Mouse (Mus musculus) E14TG2a.4 (cell line): ENCODE results near the gene Tbc1d4.

Experiments
- CTCF ChIP-seq: conservative IDR thresholded peaks from 2 replicates; pipeline ENCODE4 v1.5.1; 2014; ENCODE audit warnings: low read length
- NANOG ChIP-seq: IDR thresholded peaks from 2 replicates; pipeline ENCODE4 v1.6.1; 2014; ENCODE audit warnings: borderline replicate concordance, low read length, mixed read lengths
- POU5F1 ChIP-seq: IDR thresholded peaks from 2 replicates; pipeline ENCODE4 v1.6.1; 2014; ENCODE audit warnings: low read length, borderline replicate concordance

DNA sequence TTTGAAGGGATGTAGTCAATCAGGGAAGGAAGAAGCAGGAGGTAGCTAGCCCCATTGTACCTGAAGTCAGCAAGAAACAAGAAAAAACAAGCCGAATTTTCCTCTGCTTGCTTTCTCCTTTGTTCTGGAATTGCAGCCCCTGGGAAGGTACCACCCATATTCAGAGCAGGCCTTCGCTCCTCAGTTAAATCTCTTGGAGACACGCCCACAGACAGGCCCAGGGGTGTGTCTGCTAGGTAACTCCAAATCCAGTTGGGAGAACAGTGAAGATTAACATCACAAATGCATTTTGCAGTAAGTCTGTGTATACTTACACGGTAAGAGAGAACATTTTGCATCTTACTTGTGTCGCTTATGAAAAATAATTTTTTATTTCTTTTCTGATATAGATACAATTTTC is 92.1 kb downstream of the Tbc1d4 start:
- TF ChIP-seq CTCF (no peak), POU5F1 (no peak), NANOG (no peak)
